Mouse (Mus musculus) midbrain, embryonic 14.5 days (tissue): Measurements from ENCODE around the gene Spsb4. TPM values are rescaled to one million over a fixed set of nuclear protein-coding genes. Genes with fewer than 3 reads are reported as not detected.

Experiments
- ATAC-seq: fragments of 200-750 bp; cut with Nextera tagmentation; 2 replicates; pipeline ENCODE4 v1.8.0; 2017; ENCODE audit warnings: moderate number of reproducible peaks, moderate library complexity; ENCODE audit not compliant: low FRiP score, low TSS enrichment
- DNase-seq: peaks from one replicate; pipeline ENCODE4 v3.0.0-alpha.2; 2015
- H3K27ac ChIP-seq: fragments of 300-500 bp; sonication (generic); replicated peaks from 2 replicates; pipeline ENCODE4 v1.5.1; 2014; ENCODE audit warnings: mild to moderate bottlenecking, low read depth, low read length, moderate library complexity
- H3K27me3 ChIP-seq: fragments of 300-500 bp; sonication (generic); 2 replicates; pipeline ENCODE4 v1.6.1; 2014; ENCODE audit warnings: low read length, control low read depth, mixed read lengths; ENCODE audit not compliant: control insufficient read depth, insufficient read depth
- H3K36me3 ChIP-seq: fragments of 300-500 bp; sonication (generic); 2 replicates; pipeline ENCODE4 v1.6.1; 2014; ENCODE audit warnings: low read length, control low read depth; ENCODE audit not compliant: control insufficient read depth, insufficient read depth
- H3K4me1 ChIP-seq: fragments of 300-500 bp; sonication (generic); 2 replicates; pipeline ENCODE4 v1.6.1; 2014; ENCODE audit warnings: mild to moderate bottlenecking, antibody characterized with exemption, low read length, control low read depth; ENCODE audit not compliant: control insufficient read depth, insufficient read depth
- H3K4me2 ChIP-seq: fragments of 300-500 bp; sonication (generic); 2 replicates; pipeline ENCODE4 v1.6.1; 2014; ENCODE audit warnings: mild to moderate bottlenecking, low read length, moderate library complexity
- H3K4me3 ChIP-seq: fragments of 300-500 bp; sonication (generic); replicated peaks from 2 replicates; pipeline ENCODE4 v1.5.1; 2014; ENCODE audit warnings: low read depth, low read length
- H3K9ac ChIP-seq: fragments of 300-500 bp; sonication (generic); replicated peaks from 2 replicates; pipeline ENCODE4 v1.6.1; 2014; ENCODE audit warnings: mild to moderate bottlenecking, low read length, moderate library complexity
- H3K9me3 ChIP-seq: fragments of 300-500 bp; sonication (generic); 2 replicates; pipeline ENCODE4 v1.6.1; 2016; ENCODE audit warnings: low read length, control low read depth, mixed read lengths; ENCODE audit not compliant: control insufficient read depth
- WGBS: fragments of 180-500 bp; shearing (Covaris S2); extraction: QIAGEN DNeasy Blood & Tissue Kit; methylation state at CpG from one replicate; pipeline ENCODE4 v1.1.7; 2014; 5-methylcytosine and 5-hydroxymethylcytosine counted together
- polyA plus RNA-seq: library from polyadenylated mRNA; unstranded; fragments of >200 nt; fragmentation: Nextera tagmentation; extraction: Ambion mirVana; gene quantifications from 2 replicates; pipeline ENCODE4 v1.2.1, GENCODE M21; 2014

Gene Spsb4
- polyA plus RNA-seq, 1 experiment from 2014 or later = 38.5 TPM

GRCm38 (mm10) chr9:96981121-96981520 lies 37.5 kb downstream of the Spsb4 start:
- no peak overlapping the region for H3K4me2 ChIP-seq
- H3K4me3 ChIP-seq = no peak overlapping the region
- H3K9ac ChIP-seq = no peak overlapping the region
- H3K4me1 ChIP-seq = peaks cover 66% of the 10 kb centered on the region
- H3K27ac ChIP-seq = peak overlapping the region; percentile 62
- H3K9me3 ChIP-seq = no peaks in the 10 kb centered on the region
- no peaks in the 10 kb centered on the region for H3K36me3 ChIP-seq
- ATAC-seq = peak; percentile 35
- H3K27me3 ChIP-seq = no peaks in the 10 kb centered on the region
- no peak for DNase-seq
- 8% methylated on average over 9 of the region's 9 CpGs for WGBS

GRCm38 (mm10) chr9:96980037-96980997 lies 38.3 kb downstream of the Spsb4 start:
- Histone ChIP-seq H3K4me3 (no peak overlapping the region), H3K36me3 (no peaks in the 10 kb centered on the region), H3K4me2 (0 out of 2 replicates have a peak overlapping the region, but pooled peaks have one; percentile 15), H3K9ac (no peak overlapping the region), H3K27me3 (no peaks in the 10 kb centered on the region), H3K9me3 (no peaks in the 10 kb centered on the region), H3K27ac (peak overlapping the region; percentile 62), H3K4me1 (peaks cover 66% of the 10 kb centered on the region)
- WGBS = 9% methylated on average over 10 of the region's 10 CpGs
- ATAC-seq (peak; percentile 85), DNase-seq (peak; percentile 82)

GRCm38 (mm10) chr9:96979417-96980030 lies 39.1 kb downstream of the Spsb4 start:
- Histone ChIP-seq H3K9ac (no peak overlapping the region; the same call in 1 of the 2 replicates), H3K9me3 (no peaks in the 10 kb centered on the region), H3K27me3 (no peaks in the 10 kb centered on the region), H3K4me2 (0 out of 2 replicates have a peak overlapping the region, but pooled peaks have one; percentile 15), H3K27ac (peak overlapping the region; percentile 62), H3K4me1 (peaks cover 63% of the 10 kb centered on the region), H3K36me3 (no peaks in the 10 kb centered on the region), H3K4me3 (no peak overlapping the region)
- no peak for DNase-seq
- ATAC-seq = no peak
- 10% methylated on average over 13 of the region's 13 CpGs for WGBS

GRCm38 (mm10) chr9:96978147-96978782 lies 40.4 kb downstream of the Spsb4 start:
- no peak overlapping the region for H3K4me2 ChIP-seq
- ATAC-seq (no peak), DNase-seq (peak; percentile 66)
- no peaks in the 10 kb centered on the region for H3K27me3 ChIP-seq
- peak overlapping the region; percentile 55 for H3K27ac ChIP-seq
- H3K4me1 ChIP-seq = peaks cover 62% of the 10 kb centered on the region
- H3K4me3 ChIP-seq = no peak overlapping the region
- WGBS = 35% methylated on average over 10 of the region's 10 CpGs
- H3K9ac ChIP-seq = no peak overlapping the region
- H3K36me3 ChIP-seq = no peaks in the 10 kb centered on the region
- no peaks in the 10 kb centered on the region for H3K9me3 ChIP-seq

GRCm38 (mm10) chr9:96977287-96978145 lies 41.1 kb downstream of the Spsb4 start:
- H3K27ac ChIP-seq = peak overlapping the region; percentile 55
- no peak overlapping the region for H3K9ac ChIP-seq
- ATAC-seq (no peak), DNase-seq (peak; percentile 68)
- H3K4me2 ChIP-seq = no peak overlapping the region
- H3K27me3 ChIP-seq = no peaks in the 10 kb centered on the region
- H3K4me3 ChIP-seq = no peak overlapping the region
- H3K36me3 ChIP-seq = no peaks in the 10 kb centered on the region
- no peaks in the 10 kb centered on the region for H3K9me3 ChIP-seq
- H3K4me1 ChIP-seq = peaks cover 64% of the 10 kb centered on the region
- WGBS = 33% methylated on average over 13 of the region's 13 CpGs

GRCm38 (mm10) chr9:96973091-96973490 lies 45.6 kb downstream of the Spsb4 start:
- 68% methylated on average over 9 of the region's 9 CpGs for WGBS
- peaks cover 44% of the 10 kb centered on the region for H3K4me1 ChIP-seq
- no peak overlapping the region for H3K4me2 ChIP-seq
- H3K27me3 ChIP-seq = no peaks in the 10 kb centered on the region
- H3K9ac ChIP-seq = no peak overlapping the region
- no peaks in the 10 kb centered on the region for H3K36me3 ChIP-seq
- no peak overlapping the region for H3K4me3 ChIP-seq
- no peak for DNase-seq
- no peaks in the 10 kb centered on the region for H3K9me3 ChIP-seq
- ATAC-seq = no peak
- H3K27ac ChIP-seq = 0 out of 2 replicates have a peak overlapping the region, but pooled peaks have one; percentile 14

- peak overlapping the region; percentile 27 for H3K27ac ChIP-seq
- H3K4me3 ChIP-seq = no peak overlapping the region
- peaks cover 34% of the 10 kb centered on the region for H3K4me1 ChIP-seq
- no peaks in the 10 kb centered on the region for H3K9me3 ChIP-seq
- H3K36me3 ChIP-seq = no peaks in the 10 kb centered on the region
- peak; percentile 76 for DNase-seq
- ATAC-seq = peak; percentile 82
- no peak overlapping the region for H3K9ac ChIP-seq
- 23% methylated on average over 9 of the region's 9 CpGs for WGBS
- H3K4me2 ChIP-seq = no peak overlapping the region
- H3K27me3 ChIP-seq = no peaks in the 10 kb centered on the region
These were observed 46.8 kb downstream of the Spsb4 start for GRCm38 (mm10) chr9:96971625-96972404.
